Mouse (Mus musculus): ENCODE results near the gene Pde8b. TPM values are rescaled to one million over a fixed set of nuclear protein-coding genes. Genes with fewer than 3 reads are reported as not detected.

Gene Pde8b
- polyA plus RNA-seq, 1 experiment, result 0.88 TPM

- no peak for TF ChIP-seq CTCF (IDR thresholded peaks at IDR 0.05; ENCODE audit: borderline replicate concordance, control insufficient read depth, extremely low read depth, insufficient read depth, low read length, poor library complexity)
- TF ChIP-seq POLR2A (IDR thresholded peaks at IDR 0.05; ENCODE audit: control insufficient read depth, extremely low read depth, insufficient read depth, low read length, poor library complexity), result no peak
- H3K27ac ChIP-seq (ENCODE audit: control insufficient read depth, insufficient read depth, low read length), result no peak overlapping the region
Observed at GRCm38 (mm10) chr13:94975828-94976218, 274.3 kb downstream of the Pde8b start.

More at GRCm38 (mm10) chr13:94975828-94976218, 274.3 kb downstream of the Pde8b start:
- Histone ChIP-seq H3K4me1 (replicated peaks; ENCODE audit: control insufficient read depth, insufficient read depth, low read length) (peaks cover 8% of the 10 kb centered on the region), H3K36me3 (ENCODE audit: control insufficient read depth, insufficient read depth, low read length) (no peaks in the 10 kb centered on the region), H3K27me3 (ENCODE audit: control insufficient read depth, insufficient read depth, low read length) (no peaks in the 10 kb centered on the region), H3K4me3 (ENCODE audit: control insufficient read depth, insufficient read depth, low read length) (no peak overlapping the region)
- no peak for DNase-seq
- WGBS, result 31% methylated on average over 9 of the region's 9 CpGs

Other genes starting within 250 kb of the Pde8b start
- gene Zbed3, start 73.3 kb upstream of the Pde8b start, polyA plus RNA-seq (2012; rRNA removed), result 19.9 and 23.0 TPM in 2 replicates
- gene Aggf1, start 125.0 kb upstream of the Pde8b start, polyA plus RNA-seq (2012; rRNA removed), result 22.5 and 26.9 TPM in 2 replicates
- 2.7 and 3.1 TPM in 2 replicates for gene Crhbp, start 194.6 kb upstream of the Pde8b start, polyA plus RNA-seq (2012; rRNA removed)
- gene S100z, start 228.4 kb upstream of the Pde8b start, polyA plus RNA-seq (2012; rRNA removed), result not detected in 2 replicates